Mouse (Mus musculus): ENCODE data around the gene Cend1.

- TF ChIP-seq GATA1 (IDR thresholded peaks at IDR 0.05; ENCODE audit: low read length) (no peak), TAL1 (IDR thresholded peaks at IDR 0.05; ENCODE audit: low read length) (no peak)
These were observed 48.0 kb downstream of the Cend1 start for GRCm38 (mm10) chr7:141381068-141381835.
